Mouse (Mus musculus): Measurements from ENCODE around the gene Zfp541. TPM values are rescaled to one million over a fixed set of nuclear protein-coding genes. Genes with fewer than 3 reads are reported as not detected.

Zfp541 gene
- polyA plus RNA-seq, 1 experiment, result not detected

DNA sequence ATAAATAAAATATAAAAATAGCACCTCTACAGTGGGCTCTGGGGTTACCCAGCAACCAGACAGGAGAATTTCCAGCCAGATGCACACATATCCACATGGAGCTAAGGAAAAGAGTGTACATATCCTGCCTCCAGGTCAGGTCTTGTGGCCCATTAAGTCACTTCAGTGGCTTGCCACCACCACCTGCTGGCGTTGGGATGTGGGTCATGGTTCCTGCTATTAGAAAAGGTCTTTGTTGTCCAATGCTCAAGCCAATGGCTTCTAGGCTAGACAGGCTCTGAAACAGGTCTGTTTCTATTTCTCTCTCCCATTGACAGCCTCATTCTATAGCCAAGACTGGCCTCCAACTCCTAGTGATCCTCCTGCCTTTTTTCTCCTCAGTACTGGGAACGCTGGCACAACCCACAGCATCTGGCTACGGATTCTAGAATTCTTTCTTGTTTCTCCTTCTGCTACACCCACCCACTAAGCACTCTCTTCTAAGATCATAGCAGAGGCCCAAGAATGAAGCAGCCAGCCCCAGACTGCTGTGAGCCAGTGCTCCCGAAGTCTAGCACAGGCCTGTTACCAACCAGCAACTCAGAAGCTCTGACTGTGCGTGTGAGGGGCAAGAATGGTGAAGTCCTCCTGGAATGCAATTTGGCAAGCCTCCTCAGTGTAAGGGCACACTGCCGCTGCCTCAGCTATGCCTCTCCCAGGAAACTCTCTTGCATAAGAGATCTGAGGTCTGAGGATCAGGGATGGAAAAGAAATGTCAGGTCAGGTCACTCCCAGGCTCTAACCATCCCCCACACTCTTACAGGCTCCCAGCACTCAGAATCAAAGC is 33.3 kb upstream of the Zfp541 start:
- Histone ChIP-seq H3K4me3 (no peak overlapping the region), H3K27me3 (ENCODE audit: control insufficient read depth, insufficient read depth, insufficient read length) (no peaks in the 10 kb centered on the region), H3ac (ENCODE audit: control insufficient read depth, insufficient read length) (no peak overlapping the region), H3K79me2 (ENCODE audit: control insufficient read depth, insufficient read depth) (peaks cover 73% of the 10 kb centered on the region), H3K36me3 (ENCODE audit: control insufficient read depth, insufficient read depth) (no peaks in the 10 kb centered on the region), H3K4me2 (ENCODE audit: low read depth) (no peak overlapping the region)
- TF ChIP-seq POLR2AphosphoS2 (IDR thresholded peaks at IDR 0.05; ENCODE audit: insufficient read length, low read depth) (no peak), CEBPB (IDR thresholded peaks at IDR 0.05; ENCODE audit: insufficient read depth, poor library complexity, severe bottlenecking) (peak; percentile 24; the same call in 1 of the 2 replicates)

DNA sequence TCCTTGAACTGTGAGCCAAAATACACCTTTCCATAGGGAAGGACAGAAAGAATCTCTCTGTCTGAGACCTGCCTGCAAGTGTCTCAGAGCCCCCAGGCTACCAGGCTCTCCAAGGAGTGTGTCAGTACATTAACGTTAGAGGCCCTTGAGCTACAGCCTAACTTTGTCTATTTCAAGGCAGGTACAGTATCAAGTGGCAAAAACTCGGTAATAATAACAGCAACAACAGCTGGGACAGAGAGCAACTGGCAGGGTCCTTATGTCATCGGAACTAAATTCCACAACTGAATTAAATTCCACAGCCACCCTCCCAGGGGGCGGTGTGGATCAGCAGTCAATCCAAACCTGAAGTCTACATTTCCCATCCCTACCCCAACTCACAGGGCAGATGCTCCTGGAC is 30.5 kb upstream of the Zfp541 start:
- H3K79me2 ChIP-seq (ENCODE audit: control insufficient read depth, insufficient read depth), result peaks cover 81% of the 10 kb centered on the region
- H3K27me3 ChIP-seq (ENCODE audit: control insufficient read depth, insufficient read depth, insufficient read length), result no peaks in the 10 kb centered on the region
- H3K4me3 ChIP-seq, result no peak overlapping the region
- no peak overlapping the region for H3ac ChIP-seq (ENCODE audit: control insufficient read depth, insufficient read length)
- TF ChIP-seq SRF (IDR thresholded peaks at IDR 0.05; ENCODE audit: control insufficient read depth, insufficient read length, low read depth) (no peak), TCF3 (IDR thresholded peaks at IDR 0.05; ENCODE audit: insufficient read length, low read depth) (no peak), MAX (IDR thresholded peaks at IDR 0.05; ENCODE audit: low read depth) (no peak), MYOD1 (IDR thresholded peaks at IDR 0.05; ENCODE audit: control insufficient read depth in 1 of 3, insufficient read length in 2 of 3, low read depth in 2 of 3) (peak; percentile 34 to 75 (median 61)), TCF12 (IDR thresholded peaks at IDR 0.05; ENCODE audit: insufficient read depth, poor library complexity, severe bottlenecking) (peak; percentile 77), REST (IDR thresholded peaks at IDR 0.05; ENCODE audit: insufficient read depth, insufficient read length) (no peak), MYOG (IDR thresholded peaks at IDR 0.05; ENCODE audit: control insufficient read depth in 1 of 3, insufficient read depth in 1 of 3, insufficient read length in 2 of 3, low read depth in 2 of 3) (peak in 2 of 3 experiments; percentile 70 to 98), POLR2AphosphoS2 (IDR thresholded peaks at IDR 0.05; ENCODE audit: insufficient read length, low read depth) (no peak), E2F4 (IDR thresholded peaks at IDR 0.05; ENCODE audit: insufficient read depth) (no peak), CEBPB (IDR thresholded peaks at IDR 0.05; ENCODE audit: insufficient read depth, poor library complexity, severe bottlenecking) (no peak), USF1 (IDR thresholded peaks at IDR 0.05; ENCODE audit: low read depth) (no peak)
- peak overlapping the region; percentile 48 for H3K4me2 ChIP-seq (ENCODE audit: low read depth)
- H3K36me3 ChIP-seq (ENCODE audit: control insufficient read depth, insufficient read depth), result no peaks in the 10 kb centered on the region

DNA sequence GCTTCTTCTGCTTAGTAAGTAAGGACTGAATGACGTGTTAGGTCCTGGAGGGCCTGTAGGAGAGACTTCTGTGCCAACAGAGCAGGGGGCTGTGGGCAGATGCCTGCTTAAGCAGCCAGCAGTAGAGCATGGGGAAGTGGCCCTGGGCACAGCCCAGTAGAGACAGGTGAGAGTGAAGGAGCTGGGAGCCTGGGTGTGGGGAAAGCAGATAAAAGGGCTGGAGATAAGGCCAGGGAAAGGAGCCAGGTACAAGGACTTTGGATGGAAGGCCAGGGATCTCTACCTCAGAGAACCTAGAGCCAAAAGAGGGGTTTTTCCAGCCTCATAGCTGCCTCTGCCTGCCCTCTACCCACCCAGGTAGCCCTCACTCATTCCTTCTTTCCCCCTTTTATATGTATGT is 28.6 kb upstream of the Zfp541 start:
- H3K27me3 ChIP-seq (ENCODE audit: control insufficient read depth, insufficient read depth, insufficient read length), result no peaks in the 10 kb centered on the region
- no peak overlapping the region for H3K4me3 ChIP-seq
- H3ac ChIP-seq (ENCODE audit: control insufficient read depth, insufficient read length), result no peak overlapping the region
- TF ChIP-seq POLR2A (IDR thresholded peaks at IDR 0.05; ENCODE audit: insufficient read length, low read depth) (no peak), TCF3 (IDR thresholded peaks at IDR 0.05; ENCODE audit: insufficient read length, low read depth) (no peak), REST (IDR thresholded peaks at IDR 0.05; ENCODE audit: insufficient read depth, insufficient read length) (no peak), MYOG (IDR thresholded peaks at IDR 0.05; ENCODE audit: control insufficient read depth in 1 of 3, insufficient read depth in 1 of 3, insufficient read length in 2 of 3, low read depth in 2 of 3) (no peak), CEBPB (IDR thresholded peaks at IDR 0.05; ENCODE audit: insufficient read depth, poor library complexity, severe bottlenecking) (no peak), MAX (IDR thresholded peaks at IDR 0.05; ENCODE audit: low read depth) (no peak), SRF (IDR thresholded peaks at IDR 0.05; ENCODE audit: control insufficient read depth, insufficient read length, low read depth) (no peak), POLR2AphosphoS2 (IDR thresholded peaks at IDR 0.05; ENCODE audit: insufficient read length, low read depth) (no peak), MYOD1 (IDR thresholded peaks at IDR 0.05; ENCODE audit: control insufficient read depth in 1 of 3, insufficient read length in 2 of 3, low read depth in 2 of 3) (no peak), USF1 (IDR thresholded peaks at IDR 0.05; ENCODE audit: low read depth) (no peak), E2F4 (IDR thresholded peaks at IDR 0.05; ENCODE audit: insufficient read depth) (no peak), TCF12 (IDR thresholded peaks at IDR 0.05; ENCODE audit: insufficient read depth, poor library complexity, severe bottlenecking) (no peak)
- no peak overlapping the region for H3K4me2 ChIP-seq (ENCODE audit: low read depth)
- peaks cover 81% of the 10 kb centered on the region for H3K79me2 ChIP-seq (ENCODE audit: control insufficient read depth, insufficient read depth)
- H3K36me3 ChIP-seq (ENCODE audit: control insufficient read depth, insufficient read depth), result no peaks in the 10 kb centered on the region

DNA sequence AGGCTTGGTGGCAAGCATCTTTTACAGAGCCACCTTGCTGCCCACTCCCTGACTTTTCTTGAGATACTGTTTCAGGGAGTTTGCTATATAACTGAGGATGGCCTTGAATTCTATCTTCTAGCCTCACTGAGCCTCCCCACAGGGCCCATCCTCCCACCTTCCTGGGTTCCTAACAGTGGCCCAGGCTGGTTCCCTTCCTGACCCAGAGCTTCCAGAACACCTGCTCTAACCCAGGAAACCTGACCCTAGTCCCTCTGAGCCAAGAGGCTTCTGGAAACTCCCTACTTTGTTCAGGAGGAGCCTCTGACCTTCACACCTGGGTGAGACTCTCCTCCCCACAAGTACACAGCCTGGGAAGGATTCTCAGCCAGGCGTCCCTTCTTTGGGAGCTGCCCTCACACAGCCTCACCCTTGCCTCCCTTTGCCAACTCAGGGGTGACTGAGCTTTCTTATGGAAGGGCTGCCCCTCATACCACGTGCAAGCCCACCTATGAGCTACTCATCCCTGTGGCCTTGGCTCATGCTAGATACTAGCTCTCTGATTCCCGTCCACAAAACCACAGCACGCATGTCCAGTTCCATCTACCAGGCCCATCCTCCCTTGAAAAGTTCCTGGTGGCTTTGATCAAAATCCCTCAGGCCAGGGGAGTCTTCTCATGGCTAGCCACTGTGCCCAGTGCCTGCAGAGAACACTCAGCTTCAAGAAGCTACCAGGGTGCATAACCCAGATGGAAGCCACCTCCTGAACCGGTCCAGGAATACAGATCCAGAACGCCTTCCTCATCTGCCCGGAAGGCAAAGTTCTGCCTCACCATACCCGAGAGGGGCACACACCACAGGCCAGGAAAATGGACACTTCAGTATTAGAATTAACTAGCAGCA is 27.8 kb upstream of the Zfp541 start:
- Histone ChIP-seq H3K79me2 (ENCODE audit: control insufficient read depth, insufficient read depth) (peaks cover 84% of the 10 kb centered on the region), H3K27me3 (ENCODE audit: control insufficient read depth, insufficient read depth, insufficient read length) (no peaks in the 10 kb centered on the region), H3K4me3 (no peak overlapping the region), H3K4me2 (ENCODE audit: low read depth) (no peak overlapping the region), H3ac (ENCODE audit: control insufficient read depth, insufficient read length) (no peak overlapping the region), H3K36me3 (ENCODE audit: control insufficient read depth, insufficient read depth) (no peaks in the 10 kb centered on the region)
- no peak for TF ChIP-seq TCF3 (IDR thresholded peaks at IDR 0.05; ENCODE audit: insufficient read length, low read depth)
- no peak for TF ChIP-seq POLR2AphosphoS2 (IDR thresholded peaks at IDR 0.05; ENCODE audit: insufficient read length, low read depth)
- no peak for TF ChIP-seq MYOG (IDR thresholded peaks at IDR 0.05; ENCODE audit: control insufficient read depth in 1 of 3, insufficient read depth in 1 of 3, insufficient read length in 2 of 3, low read depth in 2 of 3)
- no peak for TF ChIP-seq MAX (IDR thresholded peaks at IDR 0.05; ENCODE audit: low read depth)
- no peak for TF ChIP-seq USF1 (IDR thresholded peaks at IDR 0.05; ENCODE audit: low read depth)
- TF ChIP-seq POLR2A (IDR thresholded peaks at IDR 0.05; ENCODE audit: insufficient read length, low read depth), result no peak
- no peak for TF ChIP-seq SRF (IDR thresholded peaks at IDR 0.05; ENCODE audit: control insufficient read depth, insufficient read length, low read depth)
- TF ChIP-seq E2F4 (IDR thresholded peaks at IDR 0.05; ENCODE audit: insufficient read depth), result no peak
- no peak for TF ChIP-seq MYOD1 (IDR thresholded peaks at IDR 0.05; ENCODE audit: control insufficient read depth in 1 of 3, insufficient read length in 2 of 3, low read depth in 2 of 3)
- no peak for TF ChIP-seq TCF12 (IDR thresholded peaks at IDR 0.05; ENCODE audit: insufficient read depth, poor library complexity, severe bottlenecking)
- TF ChIP-seq CEBPB (IDR thresholded peaks at IDR 0.05; ENCODE audit: insufficient read depth, poor library complexity, severe bottlenecking), result no peak
- TF ChIP-seq REST (IDR thresholded peaks at IDR 0.05; ENCODE audit: insufficient read depth, insufficient read length), result no peak

Measured in myocyte (in vitro differentiated cells).